Mouse (Mus musculus) urinary bladder, postnatal 25 days (tissue): ENCODE data around the gene Bdkrb1.

Experiments
- DNase-seq: peaks from one replicate; pipeline ENCODE4 v3.0.0; 2022; ENCODE audit warnings: low spot score

Gene Bdkrb1

GRCm38 (mm10) chr12:105599098-105599497 is 3.8 kb upstream of the Bdkrb1 start:
- DNase-seq: no peak

DNA sequence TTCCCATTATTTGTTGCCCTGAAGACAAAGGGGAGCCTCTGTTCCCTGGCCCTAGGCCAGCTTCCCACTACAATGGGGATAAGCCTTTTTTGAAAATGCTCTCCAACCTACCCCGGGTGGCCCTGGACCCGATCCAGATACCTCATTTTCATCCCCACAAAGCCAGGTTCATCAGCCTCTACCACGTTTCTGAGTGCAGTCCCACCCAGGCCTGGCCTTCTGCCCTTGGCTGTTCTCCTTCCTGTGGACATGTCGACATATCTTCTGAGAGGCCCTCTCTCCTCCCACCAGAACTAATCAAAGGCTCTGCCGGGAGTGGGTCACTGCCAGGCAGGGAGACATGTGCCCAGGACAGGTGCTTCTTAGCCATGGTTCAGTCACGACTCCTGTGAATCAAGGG is 1.3 kb upstream of the Bdkrb1 start:
- DNase-seq: peak; percentile 19

DNA sequence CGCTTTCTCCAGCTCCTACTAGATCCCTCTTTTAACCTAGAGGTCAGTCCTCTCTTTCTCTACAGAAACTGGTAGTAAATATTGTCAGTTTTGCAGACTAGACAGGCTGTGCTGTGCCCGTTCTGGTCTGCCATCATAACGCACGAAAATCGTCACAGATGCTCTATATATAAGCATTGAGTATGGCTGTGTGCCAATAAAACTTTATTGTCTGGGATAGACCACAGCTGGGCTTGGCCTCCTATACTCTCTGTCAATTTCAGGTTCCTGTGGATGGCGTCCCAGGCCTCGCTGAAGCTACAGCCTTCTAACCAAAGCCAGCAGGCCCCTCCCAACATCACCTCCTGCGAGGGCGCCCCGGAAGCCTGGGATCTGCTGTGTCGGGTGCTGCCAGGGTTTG is 1.0 kb downstream of the Bdkrb1 start:
- no peak for DNase-seq

DNA sequence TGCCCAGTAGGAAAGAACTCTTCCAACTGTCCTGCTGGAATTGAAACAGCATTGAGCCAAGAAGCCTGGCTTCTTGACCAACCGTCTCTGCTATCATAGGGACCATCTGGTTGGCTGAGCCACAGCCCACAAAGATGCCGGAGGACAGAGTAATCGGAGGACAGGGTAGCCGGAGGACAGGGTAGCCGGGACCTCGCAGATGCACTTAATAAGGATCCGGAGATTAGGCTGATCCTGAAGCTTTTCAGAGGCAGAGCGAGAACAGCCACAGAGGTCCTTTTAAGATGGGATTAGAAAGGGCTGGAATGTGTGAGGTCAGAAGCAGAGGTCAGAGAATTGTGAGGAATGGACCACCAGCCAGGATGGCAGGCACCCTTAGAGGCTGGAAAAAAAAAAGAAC is 2.3 kb downstream of the Bdkrb1 start:
- DNase-seq: no peak

DNA sequence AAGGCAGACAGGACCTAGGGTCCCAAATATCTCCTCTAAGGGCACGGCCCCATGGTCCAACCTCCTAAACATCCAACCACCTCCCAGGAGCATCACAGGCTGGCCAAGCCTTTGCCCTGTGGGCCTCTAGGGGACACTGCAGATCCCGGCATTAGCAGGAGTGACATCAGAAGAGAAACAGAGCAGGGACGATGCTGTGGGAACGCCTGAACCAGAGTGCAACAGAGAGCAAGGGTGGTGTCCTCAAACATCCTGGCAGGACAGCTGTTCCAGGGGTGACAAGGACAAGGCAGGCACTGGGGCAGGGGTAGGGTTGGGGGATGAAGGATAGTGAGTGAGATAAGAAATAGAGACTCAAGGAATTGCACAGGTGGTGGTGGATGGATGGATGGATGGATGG is 4.0 kb downstream of the Bdkrb1 start:
- no peak for DNase-seq

- no peak for DNase-seq
Measured at GRCm38 (mm10) chr12:105611045-105611444, 8.2 kb downstream of the Bdkrb1 start.

DNA sequence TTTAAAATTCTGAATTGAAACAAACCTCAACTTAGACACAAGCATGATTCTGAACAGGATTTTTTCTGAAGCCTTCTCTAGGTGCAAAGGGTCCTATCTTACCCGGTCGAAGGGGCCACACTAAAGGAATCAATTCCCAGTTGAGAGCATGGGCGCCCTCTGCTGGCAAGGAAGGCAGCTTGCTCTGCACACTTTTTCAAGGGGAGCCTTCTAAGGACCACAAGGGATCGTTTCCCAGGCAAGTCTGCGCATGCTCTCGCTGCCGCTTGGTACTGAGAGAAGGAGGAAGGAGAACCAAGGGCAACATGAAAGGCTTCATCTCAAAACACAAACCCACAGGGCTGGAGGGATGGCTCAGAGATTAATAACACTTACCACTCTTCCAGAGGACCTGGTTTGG is 8.9 kb downstream of the Bdkrb1 start:
- peak; percentile 54 for DNase-seq

- no peak for DNase-seq
Measured at GRCm38 (mm10) chr12:105613559-105613958, 10.7 kb downstream of the Bdkrb1 start.

DNA sequence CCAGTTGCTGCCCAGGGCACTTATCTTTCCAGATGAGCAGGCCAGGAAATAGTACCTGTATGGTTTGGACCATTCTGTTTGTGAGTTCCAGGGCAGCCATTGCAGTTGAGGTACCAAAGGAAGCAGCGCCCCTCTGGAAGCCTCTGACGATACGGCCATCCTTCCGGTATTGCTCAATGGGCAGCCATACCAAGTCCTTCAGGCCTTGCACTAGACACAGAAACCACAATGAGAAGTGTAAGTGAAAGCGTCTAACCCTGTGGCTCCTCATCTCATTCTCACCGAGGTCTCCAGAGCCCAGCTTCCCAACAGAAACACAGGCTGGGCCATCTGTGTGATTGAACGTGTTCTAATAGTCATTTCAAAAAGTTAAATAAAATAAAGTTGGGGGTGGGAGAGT is 19.2 kb downstream of the Bdkrb1 start:
- DNase-seq: no peak

- DNase-seq: no peak
Measured at GRCm38 (mm10) chr12:105622981-105623539, 20.2 kb downstream of the Bdkrb1 start.

DNA sequence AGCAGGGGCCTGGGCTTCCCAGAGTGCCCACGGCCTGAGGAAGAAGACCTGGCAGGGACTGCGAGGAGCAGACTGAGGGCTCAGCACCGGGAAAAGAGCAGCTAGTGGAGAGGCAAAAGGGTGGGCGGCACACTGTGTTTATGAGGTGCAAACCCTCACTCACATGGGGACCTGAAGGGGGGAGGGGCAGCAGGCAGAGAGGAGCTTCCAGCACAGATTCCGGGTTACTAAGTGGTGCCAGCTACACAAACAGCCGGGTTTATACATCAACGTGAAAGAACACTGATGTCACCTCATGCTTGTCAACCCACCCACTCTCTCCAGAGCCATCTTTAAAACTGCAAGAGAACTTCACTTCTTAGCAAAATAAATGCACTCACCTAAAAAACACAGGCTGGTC is 22.9 kb downstream of the Bdkrb1 start:
- no peak for DNase-seq

GRCm38 (mm10) chr12:105634374-105635067 is 31.6 kb downstream of the Bdkrb1 start:
- DNase-seq: no peak

- no peak for DNase-seq
Measured at GRCm38 (mm10) chr12:105636551-105636950, 33.7 kb downstream of the Bdkrb1 start.

GRCm38 (mm10) chr12:105637554-105637953 is 34.7 kb downstream of the Bdkrb1 start:
- no peak for DNase-seq

DNA sequence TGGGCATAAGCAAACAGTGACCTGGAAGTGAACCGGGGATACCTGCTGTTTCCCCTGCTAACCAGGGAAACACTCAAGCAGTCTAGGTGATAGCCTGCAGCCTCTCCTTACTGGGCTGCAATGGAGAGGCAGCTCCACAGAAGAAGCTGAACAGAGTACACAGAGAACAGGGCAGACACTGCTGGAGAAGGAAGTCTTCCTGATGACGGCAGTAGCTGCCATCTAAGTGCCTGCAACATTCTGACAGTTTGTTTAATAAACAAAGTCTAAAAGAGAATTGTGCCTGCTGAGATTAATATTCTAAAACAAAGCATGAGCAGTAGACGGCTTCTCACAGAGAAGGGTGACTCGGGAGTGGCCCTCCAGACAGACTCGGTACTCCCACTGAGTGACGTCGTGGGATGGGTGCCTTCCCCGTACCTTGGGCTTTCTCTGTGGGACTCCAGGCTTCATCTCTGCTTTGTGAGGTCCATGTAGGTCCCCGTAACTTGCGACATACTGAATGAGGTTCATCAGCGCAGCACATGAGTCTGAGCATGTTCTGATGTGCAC is 40.0 kb downstream of the Bdkrb1 start:
- DNase-seq: no peak
